Comparison of ENCODE assay signal across 22 mouse cellular contexts in the genomic region with DNA sequence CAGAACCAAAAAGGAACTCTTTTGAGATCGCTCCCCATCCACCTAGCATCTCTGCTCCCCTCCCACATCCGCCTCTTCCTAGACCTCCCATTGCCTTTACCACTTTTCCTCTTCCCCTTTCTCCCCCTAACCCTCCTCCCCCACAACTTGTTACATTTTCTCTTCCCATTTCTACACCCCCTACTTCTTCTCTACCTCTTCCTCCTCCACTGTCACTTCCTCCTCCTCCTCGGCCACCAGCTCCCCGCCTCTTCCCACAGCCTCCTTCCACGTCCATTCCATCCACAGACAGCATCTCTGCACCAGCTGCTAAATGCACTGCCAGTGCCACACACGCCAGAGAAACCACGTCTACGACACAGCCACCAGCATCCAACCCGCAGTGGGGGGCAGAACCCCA.
"Had no signal": no experiment of that assay in that cellular context is flagged by ENCODE, and none has a peak within 500 bp of the region (broad histone marks: within the 10 kb centered on the region; RNA-seq: fewer than 3 reads in every experiment).

No protein-coding gene starts in this region.

- H3K9ac ChIP-seq: limb, embryonic 13.5 days; liver, embryonic 12.5 days; liver, embryonic 15.5 days; lung, embryonic 15.5 days; midbrain, embryonic 12.5 days; neural tube, embryonic 13.5 days had no signal

- DNase-seq: kidney, adult 2 months; kidney, postnatal 25 days; layer of hippocampus, adult 9-11 months; liver; lung, adult 18-20 months; lung, postnatal 10 days; lung, postnatal 36 days; retina, postnatal 1 day; right cerebral cortex, postnatal 25 days; spleen, adult 18-20 months; thymus, postnatal 25 days had no signal

- H3K27ac ChIP-seq: kidney, postnatal 0 days; layer of hippocampus, adult 2 months; limb, embryonic 10.5 days; limb, embryonic 13.5 days; liver, embryonic 12.5 days; liver, embryonic 15.5 days; lung, embryonic 15.5 days; midbrain, embryonic 12.5 days; neural tube, embryonic 13.5 days had no signal

- H3K9me3 ChIP-seq: limb, embryonic 10.5 days; limb, embryonic 13.5 days; liver, embryonic 12.5 days; lung, embryonic 15.5 days; midbrain, embryonic 12.5 days; neural tube, embryonic 13.5 days had no signal

- H3K27me3 ChIP-seq: limb, embryonic 13.5 days; liver, embryonic 12.5 days; liver, embryonic 15.5 days; lung, embryonic 15.5 days; midbrain, embryonic 12.5 days; neural tube, embryonic 13.5 days had no signal

- H3K4me3 ChIP-seq: layer of hippocampus, adult 2 months; limb, embryonic 10.5 days; limb, embryonic 13.5 days; liver, embryonic 12.5 days; liver, embryonic 15.5 days; lung, embryonic 15.5 days; midbrain, embryonic 12.5 days; myocyte; neural tube, embryonic 13.5 days had no signal

- H3K4me2 ChIP-seq: limb, embryonic 13.5 days; liver, embryonic 12.5 days; liver, embryonic 15.5 days; lung, embryonic 15.5 days; midbrain, embryonic 12.5 days; neural tube, embryonic 13.5 days had no signal

- H3K4me1 ChIP-seq: limb, embryonic 10.5 days; limb, embryonic 13.5 days; liver, embryonic 12.5 days; liver, embryonic 15.5 days; lung, embryonic 15.5 days; midbrain, embryonic 12.5 days; neural tube, embryonic 13.5 days had no signal

- ATAC-seq: liver, embryonic 12.5 days; midbrain, embryonic 16.5 days had no signal

- H3K36me3 ChIP-seq: limb, embryonic 10.5 days; limb, embryonic 13.5 days; liver, embryonic 12.5 days; liver, embryonic 15.5 days; lung, embryonic 15.5 days; midbrain, embryonic 12.5 days; neural tube, embryonic 13.5 days had no signal
